Mouse (Mus musculus) thymus, postnatal 0 days (tissue): Measurements from ENCODE around the gene Pef1. TPM values are rescaled to one million over a fixed set of nuclear protein-coding genes. Genes with fewer than 3 reads are reported as not detected.
A peak's percentile ranks its signal among the peaks of the same experiment; 100 is the strongest.

ENCODE experiments used
- DNase-seq: peaks from one replicate; pipeline ENCODE4 v3.0.0-alpha.2; 2015; ENCODE audit warnings: low spot score
- polyA plus RNA-seq: library from polyadenylated mRNA; unstranded; fragments of >200 nt; fragmentation: Nextera tagmentation; extraction: Ambion mirVana; gene quantifications from 2 replicates; pipeline ENCODE4 v1.2.1, GENCODE M21; 2015

Pef1 gene
- polyA plus RNA-seq, 1 experiment from 2014 or later = 62.1 TPM

DNA sequence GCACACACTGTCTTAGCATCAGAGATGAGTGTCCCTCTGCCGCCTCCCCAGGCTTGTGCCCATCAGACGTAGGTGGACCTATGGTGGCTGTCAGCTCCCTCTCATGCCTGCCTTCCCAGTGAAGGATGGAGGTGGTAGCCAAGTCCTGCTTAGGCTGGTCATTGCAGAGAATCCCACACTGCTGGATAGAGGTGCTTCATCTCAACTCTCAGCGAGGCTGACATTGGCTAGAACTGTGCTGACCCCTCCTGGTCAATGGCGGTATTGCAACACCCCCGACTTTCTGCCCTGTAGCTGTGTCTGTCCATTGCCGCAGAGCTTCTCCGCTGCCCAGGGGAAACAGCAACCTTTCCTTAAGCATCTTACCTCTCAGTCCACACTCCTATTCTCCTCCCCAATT is 15.1 kb upstream of the Pef1 start:
- DNase-seq = peak; percentile 78

DNA sequence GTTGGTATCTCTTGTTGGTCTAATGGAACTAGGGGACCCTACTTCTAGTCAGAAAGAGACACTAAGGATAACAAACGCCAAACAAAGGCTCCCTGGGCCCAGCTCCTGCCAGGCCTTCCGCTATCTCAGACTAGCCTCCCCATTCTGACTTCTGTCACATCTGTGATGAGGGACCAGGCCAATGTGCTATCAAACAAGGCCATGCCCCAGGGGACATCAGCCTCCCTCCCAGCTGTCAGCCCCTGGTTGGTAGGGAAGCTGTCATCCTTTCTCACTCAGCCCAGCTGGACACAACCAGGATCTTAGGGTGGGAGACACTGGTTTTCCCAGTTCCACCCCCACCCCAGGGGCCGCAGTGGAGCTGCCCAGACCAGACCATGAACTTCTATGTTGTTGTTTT is 7.2 kb upstream of the Pef1 start:
- no peak for DNase-seq

DNA sequence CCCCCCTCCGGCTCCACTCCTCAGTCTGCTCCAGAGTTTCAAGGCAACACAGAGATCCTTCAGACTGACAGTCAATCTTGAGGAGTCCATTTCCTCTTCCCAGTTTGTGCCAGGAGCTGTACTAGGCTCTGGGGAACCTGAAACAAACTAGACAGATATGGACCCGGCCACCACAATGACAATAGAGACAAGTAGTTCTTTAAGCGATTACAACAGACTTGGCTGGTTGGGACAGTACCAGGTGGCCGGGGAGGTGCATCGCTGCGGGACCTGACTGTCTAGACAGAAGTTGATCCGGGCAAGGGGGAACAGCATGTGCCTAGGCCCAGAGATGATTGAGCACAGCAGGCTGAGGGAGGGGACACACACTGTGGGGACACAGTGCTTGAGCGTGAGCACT is 1.2 kb upstream of the Pef1 start:
- no peak for DNase-seq

DNA sequence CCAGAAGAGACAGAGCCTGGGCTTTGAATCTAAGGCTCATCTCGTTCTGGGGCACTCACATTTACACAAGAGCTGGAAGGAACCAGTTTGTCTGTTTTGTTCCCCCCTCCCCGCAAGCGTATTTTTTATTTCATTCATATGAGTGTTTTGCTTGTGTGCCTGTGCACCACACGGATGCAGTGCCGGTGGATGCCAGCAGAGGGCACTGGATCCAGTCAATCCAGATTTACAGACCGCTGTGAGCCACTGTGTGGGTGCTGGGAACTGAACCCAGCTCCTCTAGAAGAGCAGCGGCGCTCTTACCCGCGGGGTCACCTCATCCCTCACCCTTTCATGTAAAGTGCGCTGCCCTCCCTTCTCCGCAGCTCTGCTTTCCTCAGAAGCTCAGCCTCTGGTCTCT is 1.3 kb downstream of the Pef1 start:
- DNase-seq = no peak

DNA sequence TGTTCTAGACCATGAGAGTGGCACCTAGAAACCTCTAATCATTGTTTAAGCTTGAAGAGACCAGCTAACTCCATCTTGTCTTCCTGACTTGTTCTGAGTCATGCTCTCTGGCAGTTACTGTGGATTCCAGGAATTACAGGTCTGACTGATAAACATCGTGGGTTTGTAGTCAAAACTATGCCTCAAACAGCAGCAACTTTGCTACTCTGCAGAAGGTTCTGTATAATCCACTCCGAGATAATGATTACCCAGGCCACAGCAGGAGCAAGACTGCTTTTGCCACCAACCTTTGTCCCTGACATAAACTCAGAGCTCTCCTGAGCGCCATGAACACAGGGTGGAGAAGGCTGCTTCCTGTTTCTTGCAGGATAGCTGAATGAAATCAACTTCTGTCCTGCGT is 2.2 kb downstream of the Pef1 start:
- DNase-seq = no peak

DNA sequence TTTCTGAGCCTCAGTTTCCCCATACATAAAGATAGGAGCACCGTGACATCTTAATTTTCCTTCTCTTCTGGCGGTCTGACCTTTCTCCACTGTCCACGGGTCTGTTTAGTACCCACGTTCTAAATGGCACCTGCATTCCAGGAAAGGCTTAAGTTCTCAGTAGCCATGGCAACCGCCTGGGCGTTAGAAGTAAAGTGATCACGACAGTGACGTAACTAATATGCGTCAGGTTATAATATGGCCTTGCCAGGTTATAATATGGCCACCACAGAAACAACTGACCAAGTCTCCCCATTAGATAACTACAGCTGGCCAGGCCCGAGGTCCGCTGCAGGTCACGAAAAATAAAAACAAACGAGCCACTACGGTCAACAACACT is 4.7 kb downstream of the Pef1 start:
- DNase-seq = no peak

DNA sequence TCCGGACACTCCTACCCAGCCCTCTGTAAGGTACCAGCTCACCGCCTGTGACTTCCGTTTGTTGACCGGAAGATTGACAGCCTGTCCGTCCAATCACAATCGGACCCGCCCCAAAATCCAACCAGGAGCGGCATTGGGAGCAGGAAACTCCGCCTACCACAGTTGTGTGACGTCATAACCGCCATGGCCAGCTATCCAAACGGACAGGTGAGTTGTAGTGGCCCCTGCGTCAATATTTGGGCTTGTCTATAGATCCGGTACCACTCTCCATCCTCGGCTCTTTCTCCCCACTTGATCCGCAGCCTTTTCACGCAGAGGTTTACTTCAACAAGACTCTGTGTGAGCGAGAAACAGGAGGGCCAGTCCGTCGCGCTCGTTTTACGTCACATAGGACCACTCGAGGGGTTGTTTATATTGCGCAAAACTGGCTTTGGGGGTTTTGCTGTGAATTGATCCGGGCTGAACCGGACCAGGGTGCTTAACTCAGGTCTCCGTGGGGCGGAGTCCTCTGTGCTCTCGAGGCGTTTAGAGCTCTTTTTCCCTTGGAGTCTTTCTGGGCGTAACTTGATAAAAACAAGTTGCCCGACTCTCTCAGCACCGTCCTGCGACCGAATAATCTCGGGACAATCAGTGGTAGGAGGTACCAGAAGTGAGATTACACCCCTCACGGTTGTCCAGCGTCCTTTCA is 5.2 kb downstream of the Pef1 start:
- peak; percentile 99 for DNase-seq

DNA sequence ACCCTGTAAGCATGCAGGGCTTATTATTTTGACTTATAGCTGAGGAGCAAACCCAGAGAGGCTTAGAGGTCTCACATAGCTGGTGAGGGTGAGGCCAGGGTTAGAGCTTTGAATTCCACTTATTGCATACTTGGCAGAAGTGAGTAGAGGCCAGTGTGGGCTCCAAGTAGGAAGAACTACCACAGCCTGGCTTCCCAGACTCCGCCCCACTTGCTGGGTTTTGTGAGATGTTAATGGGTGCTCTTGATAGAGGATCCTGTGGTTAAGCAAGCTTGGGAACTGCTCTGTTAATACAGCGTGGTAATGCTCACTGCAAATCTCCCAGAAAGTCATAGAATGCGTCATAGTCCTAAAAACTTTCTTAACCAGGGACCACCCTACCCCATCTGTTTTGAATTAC is 6.6 kb downstream of the Pef1 start:
- DNase-seq = no peak

DNA sequence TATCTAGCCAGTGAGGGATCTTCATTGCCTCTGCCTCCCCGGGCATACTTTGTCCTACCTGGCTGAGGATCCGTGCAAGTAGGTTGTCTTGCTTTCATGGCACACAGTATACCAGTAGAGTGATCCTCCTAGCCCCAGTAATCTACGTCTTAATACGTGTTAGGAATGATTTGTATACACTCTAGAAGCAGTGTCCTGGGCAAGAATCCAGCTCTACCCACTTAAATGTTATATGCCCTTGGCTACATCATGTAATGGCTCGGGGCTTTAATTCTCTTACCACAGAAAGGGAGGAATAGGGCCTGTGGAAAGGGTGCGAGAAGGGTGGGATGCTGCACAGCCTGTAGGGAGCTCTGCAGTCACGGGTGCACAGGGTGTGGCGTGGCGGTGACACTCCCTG is 7.3 kb downstream of the Pef1 start:
- DNase-seq = no peak

DNA sequence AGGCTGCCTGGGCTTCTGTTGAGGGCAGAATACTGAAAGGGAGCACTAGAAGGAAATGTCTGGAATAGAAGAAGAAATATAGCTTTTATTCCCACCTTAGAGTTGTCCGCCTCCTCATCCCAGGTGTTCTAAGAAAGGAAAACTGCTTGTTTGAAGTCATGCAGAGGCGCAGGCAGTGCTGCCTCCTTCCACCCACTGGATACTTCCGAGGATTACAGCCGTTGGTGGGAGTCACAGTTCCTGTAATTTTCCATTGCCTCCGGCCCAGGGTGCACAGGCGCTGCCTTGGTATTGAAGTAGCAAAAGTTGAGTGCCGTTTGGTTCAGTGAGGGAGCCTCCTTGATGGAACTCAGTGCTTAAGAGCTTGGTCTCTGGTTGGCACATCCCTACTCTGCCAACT is 7.7 kb downstream of the Pef1 start:
- DNase-seq = no peak

DNA sequence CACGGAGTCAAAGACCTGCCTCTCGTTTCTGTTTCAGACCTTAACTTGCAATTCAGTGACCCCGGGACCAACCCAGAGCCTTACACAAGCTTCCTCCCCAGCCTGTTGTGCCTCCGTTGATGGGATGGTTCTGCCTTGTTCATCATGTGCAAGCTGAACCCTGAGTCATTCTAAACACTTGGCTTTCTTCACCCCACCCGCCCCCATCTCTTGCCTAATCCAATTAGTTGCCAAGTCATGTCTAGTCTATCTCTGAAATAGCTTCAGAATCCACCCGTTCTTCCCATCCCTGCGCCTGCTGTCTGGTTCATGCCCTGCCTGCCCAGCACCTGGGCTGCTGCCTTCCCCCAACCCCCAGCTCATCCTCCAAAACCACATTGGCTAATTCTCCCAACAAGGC is 9.9 kb downstream of the Pef1 start:
- DNase-seq = no peak

DNA sequence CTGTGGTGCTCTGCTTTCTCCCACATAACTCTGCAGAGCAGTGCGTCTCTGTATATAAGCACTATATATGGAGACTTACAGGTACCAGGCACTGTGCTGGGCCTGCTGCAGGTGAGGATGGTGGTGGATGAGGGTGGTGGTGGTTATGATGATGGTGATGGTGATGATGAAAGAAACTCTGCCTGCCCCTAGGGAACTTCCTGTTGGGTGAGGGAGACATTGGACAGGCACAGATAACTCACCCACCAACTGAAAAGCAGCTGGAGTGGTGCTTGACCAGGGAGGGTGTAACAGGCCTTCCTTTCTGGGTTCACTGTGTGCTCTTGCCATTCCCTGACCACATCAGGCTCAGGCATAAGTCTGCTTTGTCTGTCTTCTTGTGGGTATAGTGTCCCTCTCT is 10.4 kb downstream of the Pef1 start:
- DNase-seq = no peak

DNA sequence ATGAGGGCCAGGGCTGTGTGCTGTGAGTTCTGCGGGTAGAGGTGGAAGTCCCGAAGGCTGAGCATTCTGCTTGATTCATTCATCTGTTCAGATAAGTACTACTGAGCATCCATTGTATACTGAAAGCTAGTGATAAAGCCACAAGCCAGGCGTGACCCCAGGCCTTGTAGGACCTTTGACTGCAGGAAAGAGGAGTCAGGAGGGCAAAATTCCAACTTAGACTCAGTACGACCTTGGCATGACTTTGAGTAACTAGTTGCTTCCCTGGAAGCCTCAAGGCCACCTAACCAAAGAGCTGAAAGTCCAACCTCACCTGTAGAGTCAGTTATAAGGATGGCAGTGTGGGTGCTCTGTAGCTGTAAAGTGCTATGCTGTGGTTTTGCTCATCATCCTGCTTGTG is 18.4 kb downstream of the Pef1 start:
- no peak for DNase-seq

DNA sequence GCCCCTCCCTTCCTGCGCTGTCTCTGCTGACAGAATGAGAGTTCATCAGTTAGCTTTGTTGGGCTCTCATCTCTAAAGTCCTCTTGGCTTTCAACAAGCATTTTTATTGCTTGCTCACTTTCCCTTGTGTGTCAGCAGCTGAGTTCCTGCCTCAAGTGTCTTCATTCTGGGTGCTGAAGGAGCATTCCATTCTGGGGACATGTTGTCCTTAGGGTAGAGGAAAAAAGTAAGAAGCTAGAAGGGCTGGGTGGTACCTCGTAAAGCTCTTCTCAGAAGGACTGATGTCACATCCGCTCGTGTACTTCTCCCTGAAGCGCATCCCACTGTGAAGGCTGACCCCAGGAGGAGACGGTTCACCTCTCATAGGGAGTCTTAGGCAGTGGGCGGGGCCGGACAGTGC is 19.2 kb downstream of the Pef1 start:
- no peak for DNase-seq

DNA sequence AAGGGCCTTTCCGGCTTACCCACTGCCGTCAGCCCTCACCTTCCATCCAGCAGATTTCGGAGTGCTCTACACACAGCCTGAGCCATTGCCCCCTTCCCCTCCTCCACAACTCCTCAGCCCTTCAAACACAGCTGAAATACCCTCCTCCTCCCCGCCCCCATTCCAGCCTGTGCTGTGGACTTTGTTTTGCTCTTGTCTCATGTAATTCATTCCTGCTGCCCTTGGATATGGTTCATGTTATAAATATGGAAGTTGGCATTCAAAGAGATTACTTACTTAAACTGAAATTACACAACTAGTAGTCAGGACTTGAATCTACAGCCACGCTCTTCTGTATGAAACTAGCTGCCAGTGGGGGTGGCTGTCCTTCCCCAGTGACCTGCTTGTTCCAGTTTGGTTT is 20.7 kb downstream of the Pef1 start:
- DNase-seq = no peak

DNA sequence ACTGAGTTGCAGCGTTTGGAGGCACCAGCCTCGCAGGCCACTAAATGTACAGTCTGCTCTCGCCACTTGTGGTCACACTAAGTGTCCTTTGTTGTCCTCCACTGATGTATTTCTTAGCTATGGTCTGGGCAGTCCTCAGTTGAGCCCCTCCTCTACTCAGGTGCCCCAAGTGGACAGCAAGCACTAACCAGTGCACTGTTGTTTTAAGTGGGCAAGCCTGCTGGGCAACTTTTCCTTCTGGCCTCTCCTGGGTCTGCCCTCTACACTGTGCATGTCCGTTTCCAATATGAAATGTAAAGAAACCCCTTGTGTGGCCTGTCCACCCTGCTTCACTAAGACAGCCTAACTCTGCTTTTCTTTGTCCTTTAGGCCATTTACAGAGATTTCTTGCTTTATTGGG is 21.8 kb downstream of the Pef1 start:
- DNase-seq = no peak

DNA sequence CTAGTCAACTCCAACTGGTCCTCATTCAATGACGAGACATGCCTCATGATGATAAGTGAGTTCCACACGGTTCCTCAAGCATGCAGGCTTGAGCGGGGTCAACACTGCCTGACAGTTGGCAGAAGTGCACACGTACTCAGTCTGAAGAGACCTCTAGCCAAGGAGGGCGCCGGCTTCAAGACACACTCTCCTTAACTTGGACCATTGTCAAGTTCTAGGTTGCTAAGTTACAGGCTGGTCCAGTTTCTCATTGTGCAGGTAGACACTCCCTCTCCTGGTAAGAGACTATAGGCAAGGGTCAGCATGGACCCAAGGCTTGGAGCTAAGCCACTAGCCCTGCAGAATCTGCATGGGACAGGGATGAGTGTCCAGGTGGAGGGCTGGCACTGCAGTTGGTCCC is 22.8 kb downstream of the Pef1 start:
- no peak for DNase-seq

DNA sequence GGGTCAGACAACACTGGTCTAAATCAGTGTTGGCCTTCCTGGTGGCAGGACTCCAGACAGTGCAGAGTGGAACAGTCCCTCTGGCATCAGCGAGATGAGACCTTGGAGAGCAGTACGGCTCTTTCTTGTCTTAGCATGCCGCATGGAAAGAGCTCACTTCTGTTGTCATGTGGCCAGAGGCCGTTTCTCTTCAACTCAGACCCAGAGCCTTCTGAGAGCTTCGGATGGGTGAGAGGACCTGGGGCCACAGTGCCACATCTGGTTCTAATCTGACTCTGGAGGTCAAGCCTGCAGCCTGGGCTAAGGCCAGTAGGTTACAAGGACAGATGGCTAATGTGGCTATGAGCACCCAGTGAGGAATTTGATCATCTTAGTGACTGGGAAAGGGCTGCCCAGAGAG is 23.6 kb downstream of the Pef1 start:
- DNase-seq = no peak

DNA sequence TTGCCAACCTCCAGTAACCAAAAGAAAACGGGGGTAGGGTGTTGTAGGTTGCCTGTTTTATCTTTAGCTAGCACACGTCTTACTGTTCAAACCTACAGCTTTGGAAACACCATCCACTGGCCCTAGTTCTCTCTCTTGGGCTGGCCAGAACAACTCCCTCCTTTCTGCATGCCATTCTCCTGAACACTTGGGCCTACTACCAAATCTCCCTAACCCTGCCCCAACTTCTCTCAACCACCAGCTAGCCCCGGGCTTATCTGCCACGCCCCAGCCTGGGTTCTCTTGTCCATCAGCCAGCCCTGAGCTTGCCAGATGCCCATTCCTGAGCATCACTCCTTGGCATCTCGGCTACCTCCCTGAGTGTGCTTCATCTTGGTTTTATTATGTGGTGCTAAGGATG is 26.5 kb downstream of the Pef1 start:
- DNase-seq = no peak

DNA sequence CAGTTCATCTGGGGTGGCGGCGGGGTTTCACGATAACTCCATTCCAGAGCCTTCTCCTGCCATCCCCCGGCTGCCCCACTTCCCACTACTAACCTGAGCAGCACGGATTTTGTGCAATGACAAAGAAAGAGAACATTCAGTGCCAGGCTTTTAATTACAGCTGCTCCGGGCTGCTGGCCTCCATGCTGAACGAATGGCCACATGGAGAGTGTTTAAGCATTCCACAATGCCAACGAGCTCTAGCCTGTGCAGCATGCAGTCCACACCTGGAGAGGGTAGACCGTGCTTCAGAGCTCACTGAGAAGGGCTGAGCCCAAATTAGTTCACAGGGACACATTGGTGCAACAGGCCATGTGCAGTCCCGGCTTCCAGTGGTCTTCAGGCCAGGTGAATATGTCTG is 27.7 kb downstream of the Pef1 start:
- DNase-seq = no peak

DNA sequence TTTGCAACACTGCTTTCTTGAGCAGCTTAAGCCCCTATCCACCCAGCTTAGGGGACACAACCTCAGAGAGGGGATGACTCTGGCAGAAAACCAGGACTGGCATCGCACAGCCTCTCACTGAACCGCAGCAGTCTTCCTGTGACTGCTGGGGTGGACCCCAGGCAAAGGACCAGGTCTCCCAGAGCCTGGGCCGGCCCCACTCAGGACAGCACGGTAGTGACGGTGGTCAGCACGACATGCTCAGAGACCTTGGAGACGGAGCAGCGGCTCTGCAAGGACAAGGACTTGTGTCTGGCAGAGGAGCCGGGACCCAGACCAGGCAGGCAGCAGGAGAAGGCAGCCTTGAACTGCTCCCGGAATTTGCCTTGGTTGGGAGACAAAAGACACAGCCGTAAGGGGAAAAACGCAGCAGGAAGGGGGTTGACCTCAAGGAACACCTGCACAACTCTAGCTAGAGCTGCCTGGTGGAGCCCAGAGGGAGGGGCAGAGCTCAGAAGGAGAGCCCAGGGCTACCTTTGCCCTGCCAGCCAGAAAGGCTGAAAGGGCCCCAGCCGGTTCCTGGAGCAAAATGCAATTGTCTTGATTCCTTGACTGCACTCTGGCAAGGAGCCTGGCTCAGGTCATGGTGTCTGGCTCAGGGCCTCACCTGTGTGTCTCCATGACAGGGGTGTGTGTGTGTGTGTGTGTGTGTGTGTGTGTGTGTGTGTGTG is 28.4 kb downstream of the Pef1 start:
- DNase-seq = no peak

DNA sequence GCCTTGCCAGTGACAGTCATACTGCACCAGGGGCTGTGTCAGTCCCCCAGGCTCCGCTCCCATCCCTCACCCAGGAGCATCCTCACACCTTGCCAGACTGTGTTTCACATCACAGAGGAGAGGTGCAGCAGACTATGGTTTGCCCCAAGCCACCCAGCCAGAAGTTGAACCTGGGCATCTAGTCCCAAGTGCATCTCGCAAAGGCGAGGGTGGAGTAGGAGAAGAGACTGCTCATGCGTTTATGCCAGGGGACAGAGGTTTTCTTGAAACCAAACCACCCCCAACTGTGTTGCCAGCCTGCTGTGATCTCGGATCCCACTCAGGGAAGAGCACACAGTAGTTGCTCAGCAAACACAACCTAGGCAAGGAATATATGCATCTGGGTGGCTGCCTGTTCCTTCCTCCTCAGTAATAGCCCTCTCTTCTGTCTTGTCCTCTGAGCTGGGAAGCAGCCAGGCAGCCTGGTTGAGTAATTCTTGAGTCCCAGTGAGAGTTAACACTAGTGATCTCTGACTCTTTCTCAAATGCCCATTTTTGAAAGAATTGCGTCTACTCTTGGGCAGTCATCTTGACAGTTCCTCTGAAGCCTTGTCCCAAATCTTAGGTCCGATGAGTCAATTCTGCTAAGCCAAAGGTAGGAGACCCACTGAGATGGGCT is 29.2 kb downstream of the Pef1 start:
- DNase-seq = no peak

DNA sequence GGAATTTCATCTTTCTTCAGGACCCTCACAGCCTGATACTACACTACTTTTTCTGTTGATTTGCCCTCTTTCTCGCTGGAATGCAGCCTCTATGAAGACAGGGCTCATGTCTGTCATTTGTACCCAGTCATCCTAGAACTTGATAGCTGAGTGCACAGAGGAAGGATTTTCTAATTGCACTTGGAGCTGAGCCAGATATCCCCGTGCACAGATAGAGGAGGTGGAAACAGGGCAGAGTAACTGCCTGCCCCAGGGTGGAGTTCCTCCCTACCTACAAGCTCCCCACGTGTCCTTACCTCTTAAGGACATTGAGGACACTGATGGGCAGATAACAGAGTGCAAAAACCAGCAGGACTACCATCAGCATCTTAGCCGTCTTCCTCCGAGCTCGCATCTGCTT is 31.0 kb downstream of the Pef1 start:
- DNase-seq = no peak
